Mouse (Mus musculus) gastrocnemius, postnatal 25 days (tissue): Measurements from ENCODE around the gene Phtf2. TPM values are rescaled to one million over a fixed set of nuclear protein-coding genes. Genes with fewer than 3 reads are reported as not detected.

ENCODE experiments used
- total RNA-seq, 2 experiments: library from RNA; stranded (reverse); gene quantifications; 1 replicate in 1 of 2; 2 replicates in 1 of 2; pipeline ENCODE4 v1.2.3; 2021

The Phtf2 gene
- total RNA-seq, 2 experiments from 2014 or later: 134 to 156 TPM

Other genes starting within 250 kb of the Phtf2 start
- 10 to 100 TPM; 14.5 to 18.0 TPM for gene Tmem60, start 67 bp upstream of the Phtf2 start, total RNA-seq
- 1 to 10 TPM; 6.4 to 7.8 TPM for gene Rsbn1l, start 74.3 kb upstream of the Phtf2 start, total RNA-seq
- 10 to 100 TPM; 13.8 to 18.0 TPM for gene Ptpn12, start 173.8 kb upstream of the Phtf2 start, total RNA-seq